Mouse (Mus musculus): ENCODE results near the gene Rph3al.
A peak's percentile ranks its signal among the peaks of the same experiment; 100 is the strongest.

GRCm38 (mm10) chr11:75922741-75923140, 15.5 kb downstream of the Rph3al start:
- TF ChIP-seq TAL1 (IDR thresholded peaks at IDR 0.05; ENCODE audit: low read length) (0 out of 3 replicates have a peak, but pooled peaks have one; percentile 11), GATA1 (IDR thresholded peaks at IDR 0.05; ENCODE audit: low read length) (no peak)
